Mouse (Mus musculus) cerebellum, adult 8-10 months (tissue): ENCODE measurements around the gene Eif2d.

ENCODE experiments used
- DNase-seq: peaks from one replicate; pipeline ENCODE4 v3.0.0; 2022

Gene Eif2d

GRCm38 (mm10) chr1:131221822-131222590 lies 69.0 kb downstream of the Eif2d start:
- no peak for DNase-seq

GRCm38 (mm10) chr1:131223345-131223744 lies 70.4 kb downstream of the Eif2d start:
- DNase-seq = no peak

- DNase-seq = no peak
Measured at GRCm38 (mm10) chr1:131224848-131225471, 72.0 kb downstream of the Eif2d start.

GRCm38 (mm10) chr1:131228225-131228624 lies 75.2 kb downstream of the Eif2d start:
- no peak for DNase-seq

GRCm38 (mm10) chr1:131228659-131229058 lies 75.7 kb downstream of the Eif2d start:
- no peak for DNase-seq

- DNase-seq = no peak
Measured at GRCm38 (mm10) chr1:131233527-131233926, 80.5 kb downstream of the Eif2d start.

GRCm38 (mm10) chr1:131236077-131236476 lies 83.1 kb downstream of the Eif2d start:
- DNase-seq = no peak
